Mouse (Mus musculus) 3T3-L1 (cell line): Measurements from ENCODE around the gene Dpm3.

ENCODE experiments used
- DNase-seq: peaks from one replicate; pipeline ENCODE4 v3.0.0-alpha.2; 2015; ENCODE audit warnings: low read depth, low spot score

Dpm3 gene

DNA sequence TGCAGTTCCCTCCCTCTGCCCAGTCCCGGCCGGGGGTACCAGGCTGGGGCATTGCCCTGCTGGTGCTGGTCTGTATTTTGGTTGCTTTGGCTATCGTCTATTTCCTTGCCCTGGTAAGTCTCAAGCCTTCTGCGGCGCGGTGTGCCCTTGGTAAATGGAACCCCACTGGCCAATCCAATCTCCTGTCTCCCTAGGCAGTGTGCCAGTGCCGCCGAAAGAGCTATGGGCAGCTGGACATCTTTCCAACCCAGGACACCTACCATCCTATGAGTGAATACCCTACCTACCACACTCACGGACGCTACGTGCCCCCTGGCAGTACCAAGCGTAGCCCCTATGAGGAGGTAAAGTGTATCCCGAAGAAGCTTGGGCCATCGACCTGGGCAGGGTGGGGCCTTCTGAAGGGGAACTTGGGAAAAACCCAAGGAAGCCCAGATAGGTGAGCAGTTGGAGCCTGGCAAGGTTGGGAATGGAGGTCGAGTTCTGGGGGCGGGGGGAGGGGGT lies 27.3 kb upstream of the Dpm3 start:
- no peak for DNase-seq

DNA sequence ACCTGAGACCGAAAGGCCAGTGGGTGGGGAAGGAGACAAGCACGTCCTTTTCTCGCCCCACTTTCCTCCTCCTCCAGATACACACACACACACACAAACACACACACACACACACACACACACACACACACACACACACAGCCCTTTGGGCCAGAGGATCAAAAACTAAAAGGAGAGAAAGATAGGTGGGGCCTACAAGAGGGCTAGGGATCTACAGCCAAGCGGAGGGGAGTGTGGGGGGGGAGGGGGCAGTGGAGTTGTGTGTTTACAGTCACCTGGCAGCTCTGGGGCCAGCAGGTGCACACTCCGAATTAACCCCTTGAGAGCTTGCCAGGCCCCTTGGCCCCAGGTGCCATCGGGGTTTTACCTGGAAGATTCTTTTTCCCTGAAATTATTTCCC lies 26.5 kb upstream of the Dpm3 start:
- no peak for DNase-seq

- no peak for DNase-seq
These were observed 25.5 kb upstream of the Dpm3 start for GRCm38 (mm10) chr3:89233562-89234110.

- DNase-seq, result no peak
These were observed 22.6 kb upstream of the Dpm3 start for GRCm38 (mm10) chr3:89236516-89236915.

GRCm38 (mm10) chr3:89237682-89238081 lies 21.5 kb upstream of the Dpm3 start:
- no peak for DNase-seq

DNA sequence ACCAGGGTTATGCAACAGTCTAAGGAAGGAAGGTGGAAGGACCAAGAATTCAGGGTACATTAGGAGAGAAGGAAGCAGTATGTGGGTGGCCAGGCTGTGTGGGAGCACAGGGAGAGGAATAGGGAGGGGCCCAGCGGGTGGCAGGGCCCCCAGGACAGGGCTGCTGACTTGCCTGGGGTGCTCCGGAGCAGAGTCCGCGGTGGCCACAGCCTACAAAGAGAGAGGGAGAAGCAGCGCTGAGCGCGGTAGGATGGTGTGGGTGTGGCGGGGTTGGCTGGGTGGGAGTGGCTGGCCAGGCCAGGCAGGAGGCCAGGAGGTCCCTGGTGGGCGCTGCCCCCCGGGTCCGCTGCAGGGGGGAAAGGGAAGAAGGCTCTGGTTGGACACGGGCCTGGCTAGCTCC lies 20.7 kb upstream of the Dpm3 start:
- no peak for DNase-seq

DNA sequence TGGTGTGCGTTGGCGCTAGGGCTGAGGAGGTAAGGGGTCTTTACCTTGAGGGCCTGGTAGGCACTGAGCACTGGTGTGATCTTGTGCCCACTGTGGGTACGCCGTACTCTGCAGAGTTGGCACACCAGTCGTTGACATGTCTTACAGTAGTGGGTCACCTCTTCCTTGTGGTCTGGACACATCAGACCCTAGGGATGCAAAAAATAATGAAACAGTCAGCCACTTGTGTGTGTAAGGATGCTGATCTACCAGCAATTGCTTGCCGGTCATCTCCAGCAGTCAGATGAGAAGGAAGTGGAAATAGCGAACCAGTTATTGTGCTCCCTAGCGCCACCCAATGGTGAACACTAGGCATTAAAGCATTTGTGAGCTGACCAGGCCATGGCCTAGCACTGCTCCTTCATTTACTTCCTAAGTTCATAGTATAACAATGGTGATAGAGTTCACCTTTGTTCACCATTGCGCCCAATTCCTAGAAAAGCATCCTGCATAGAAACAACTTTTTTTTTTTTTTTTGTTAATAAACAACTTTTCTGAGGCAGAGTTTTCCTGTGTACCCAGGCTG lies 16.7 kb upstream of the Dpm3 start:
- peak; percentile 75 for DNase-seq

GRCm38 (mm10) chr3:89243609-89244008 lies 15.5 kb upstream of the Dpm3 start:
- peak; percentile 46 for DNase-seq

- peak; percentile 52 for DNase-seq
These were observed 14.8 kb upstream of the Dpm3 start for GRCm38 (mm10) chr3:89244158-89244981.

GRCm38 (mm10) chr3:89244982-89245687 lies 14.0 kb upstream of the Dpm3 start:
- no peak for DNase-seq

- peak; percentile 83 for DNase-seq
These were observed 13.4 kb upstream of the Dpm3 start, which contains the start of gene Krtcap2 for GRCm38 (mm10) chr3:89245688-89246171. Gene Krtcap2 (plus strand): TSS chr3:89245966.

DNA sequence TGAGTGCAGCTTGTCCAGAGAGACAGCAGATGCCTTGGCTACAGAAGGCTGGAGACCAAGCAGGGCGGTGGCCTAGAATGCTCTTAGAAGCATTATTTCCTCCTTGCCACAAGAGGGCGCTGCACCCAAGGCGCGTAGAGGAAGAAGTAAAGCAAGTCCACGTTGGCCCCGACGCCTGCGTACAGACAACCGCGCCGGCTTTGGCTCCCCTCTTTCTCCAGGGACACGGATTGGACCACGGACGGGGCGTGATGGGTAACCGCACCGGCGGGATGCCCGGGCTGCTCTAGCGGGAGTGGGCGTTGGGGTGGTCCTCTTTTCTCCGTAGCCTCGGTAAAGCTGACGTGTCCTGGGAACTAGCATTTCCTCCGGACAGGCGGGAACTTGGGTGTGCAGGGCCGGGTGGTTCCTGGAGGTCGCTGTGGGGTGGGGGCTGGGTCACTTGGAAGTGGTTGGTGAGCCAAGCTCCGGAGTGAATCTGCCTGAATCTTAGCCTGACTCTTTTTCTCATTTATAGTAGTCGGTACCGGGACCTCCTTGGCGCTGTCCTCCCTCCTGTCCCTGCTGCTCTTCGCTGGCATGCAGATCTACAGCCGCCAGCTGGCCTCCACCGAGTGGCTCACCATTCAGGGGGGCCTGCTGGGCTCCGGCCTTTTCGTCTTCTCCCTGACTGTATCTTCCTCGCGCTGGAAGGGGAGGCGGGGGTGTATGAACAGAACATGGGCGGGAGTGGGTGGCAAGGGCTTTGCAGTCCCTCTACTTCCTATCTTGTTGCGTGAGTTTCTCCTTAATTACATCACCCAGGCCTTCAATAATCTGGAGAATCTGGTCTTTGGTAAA lies 12.7 kb upstream of the Dpm3 start, which contains the start of gene Trim46:
TSS of gene Trim46 (minus strand) at position 49 of the 840 bp plus-strand sequence.
- DNase-seq, result peak; percentile 96

DNA sequence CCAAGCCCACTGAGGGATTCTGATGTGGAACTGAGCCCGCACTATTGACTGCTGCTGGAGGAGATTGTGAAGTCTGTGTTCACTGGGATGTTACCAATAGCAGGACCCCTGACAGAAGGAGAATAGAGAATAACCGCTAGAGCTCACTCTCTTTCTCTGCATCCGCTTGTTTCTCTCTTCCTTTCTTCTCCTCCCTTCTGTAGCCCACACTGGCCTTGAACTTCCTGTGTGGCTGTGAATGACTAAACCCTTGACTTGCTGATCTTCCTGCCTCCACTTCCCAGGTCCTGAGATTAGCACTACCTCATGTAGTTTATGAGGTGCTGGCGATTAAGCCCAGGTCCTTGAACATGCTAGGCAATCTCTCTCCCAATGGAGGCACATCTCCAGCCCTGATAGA lies 11.7 kb upstream of the Dpm3 start:
- no peak for DNase-seq

DNA sequence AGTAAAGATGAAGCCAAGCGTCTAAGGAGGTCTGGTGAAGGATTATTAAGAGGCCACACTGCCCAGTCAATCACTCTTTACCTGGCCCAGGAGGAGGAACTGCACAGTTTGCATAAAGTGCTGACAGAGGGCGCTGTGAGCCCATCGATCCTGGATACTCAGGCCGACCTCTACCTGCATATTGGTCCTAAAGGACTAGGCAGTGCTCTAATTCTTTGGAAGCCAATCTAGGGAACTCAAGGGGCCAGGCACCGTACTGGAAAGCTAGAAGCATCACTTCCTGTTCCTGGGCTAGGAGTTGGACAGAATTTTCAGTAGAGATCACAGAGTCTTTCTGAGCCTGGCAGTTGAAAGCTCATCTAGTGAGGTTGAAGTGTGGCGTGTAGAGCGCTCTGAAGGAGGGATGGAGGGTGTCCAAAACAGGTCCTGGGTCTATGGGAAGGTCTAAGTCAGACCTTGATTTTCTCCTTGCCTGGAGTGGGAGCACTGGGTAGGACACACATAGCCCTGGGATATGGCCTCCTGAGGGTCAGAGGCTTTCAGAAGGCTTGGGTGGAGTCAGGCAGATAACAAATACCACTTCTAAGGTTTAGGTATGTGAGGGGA lies 8.6 kb upstream of the Dpm3 start:
- peak; percentile 65 for DNase-seq

DNA sequence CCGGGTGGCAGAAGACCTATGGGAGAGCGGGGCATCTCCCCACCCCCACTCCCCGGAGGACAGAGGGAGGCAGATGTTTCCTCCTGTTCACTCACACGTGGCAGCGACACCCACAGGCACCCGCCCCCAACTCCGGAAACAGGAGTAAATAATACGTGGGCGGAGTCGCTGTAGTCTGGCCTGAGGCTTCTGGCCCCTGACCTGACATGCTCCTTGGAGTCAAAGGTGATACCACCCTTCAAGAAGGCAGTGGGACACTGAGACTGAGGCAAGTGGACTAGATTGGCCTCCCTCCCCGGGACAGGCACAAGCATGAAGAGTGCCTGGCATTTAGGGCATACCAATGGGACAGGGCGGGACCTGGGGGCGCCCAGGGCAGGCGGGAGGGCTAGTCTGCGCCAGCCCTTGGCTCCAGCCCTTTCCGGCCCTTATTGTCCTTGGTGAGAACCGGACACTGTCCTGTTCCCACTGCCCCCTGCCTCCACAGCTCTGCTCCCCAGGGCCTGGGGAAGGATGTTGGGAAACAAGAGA lies 7.7 kb upstream of the Dpm3 start:
- no peak for DNase-seq

GRCm38 (mm10) chr3:89254994-89255393 lies 4.2 kb upstream of the Dpm3 start:
- DNase-seq, result no peak

- peak; percentile 61 for DNase-seq
These were observed 3.0 kb upstream of the Dpm3 start for GRCm38 (mm10) chr3:89256177-89256576.

GRCm38 (mm10) chr3:89260211-89260610 lies 1.1 kb downstream of the Dpm3 start:
- DNase-seq, result no peak

- no peak for DNase-seq
These were observed 3.3 kb downstream of the Dpm3 start for GRCm38 (mm10) chr3:89262417-89262816.

DNA sequence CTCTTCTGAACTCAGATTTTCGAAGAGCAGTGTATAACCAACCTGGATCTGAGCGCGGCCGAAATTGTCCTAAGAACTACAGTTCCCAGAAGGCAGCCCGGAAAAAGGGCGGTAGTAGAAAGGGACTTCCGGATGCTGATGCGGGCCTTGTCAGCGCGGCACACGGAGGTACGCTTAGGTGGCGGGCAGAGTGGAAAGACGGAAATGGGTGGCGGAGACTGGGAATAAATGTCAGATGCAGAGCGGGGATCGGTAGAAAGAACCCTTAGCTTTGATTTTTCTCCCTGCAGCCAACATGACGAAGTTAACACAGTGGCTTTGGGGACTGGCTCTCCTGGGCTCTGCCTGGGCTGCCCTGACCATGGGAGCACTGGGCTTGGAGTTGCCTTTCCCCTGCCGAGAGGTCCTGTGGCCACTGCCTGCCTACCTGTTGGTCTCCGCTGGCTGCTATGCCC lies 7.3 kb downstream of the Dpm3 start:
- peak; percentile 93 for DNase-seq
